Mouse (Mus musculus): ENCODE data around the gene Prkce.

DNA sequence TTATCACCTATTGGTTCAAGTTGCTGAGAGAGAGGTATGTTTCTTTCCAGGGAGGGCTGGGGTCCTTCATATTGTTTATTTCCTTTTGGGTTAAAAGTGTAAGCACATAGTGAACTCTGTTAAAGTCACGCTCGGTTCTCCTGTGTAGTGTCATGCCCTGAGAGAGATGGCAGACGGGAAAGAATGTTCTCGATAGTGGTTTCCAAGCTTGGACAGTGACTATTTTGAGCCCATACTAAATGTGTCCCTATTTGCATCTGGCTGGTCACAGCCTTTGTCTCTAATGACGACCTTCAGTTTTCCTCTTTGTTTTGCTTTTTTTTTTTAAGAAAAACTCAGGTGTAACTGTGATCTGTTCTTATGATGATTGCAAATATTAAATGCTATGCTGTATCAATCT is 488.8 kb downstream of the Prkce start:
- TF ChIP-seq CTCF (IDR thresholded peaks at IDR 0.05; ENCODE audit: low read depth, low read length) (no peak), GATA1 (IDR thresholded peaks at IDR 0.05; ENCODE audit: borderline replicate concordance, low read length) (no peak), GATA2 (IDR thresholded peaks at IDR 0.05; ENCODE audit: borderline replicate concordance, low read depth, low read length) (no peak), TAL1 (conservative IDR thresholded peaks at IDR 0.05; ENCODE audit: low read depth, low read length) (no peak)

Measured in G1E (cell line).